Mouse (Mus musculus) heart, embryonic 13.5 days (tissue): Measurements from ENCODE around the gene Acp4. TPM values are rescaled to one million over a fixed set of nuclear protein-coding genes. Genes with fewer than 3 reads are reported as not detected.
"Not testable (repeated sequence)": the region's sequence is repeated elsewhere in the genome, so short reads cannot be mapped to it uniquely, and the experiment has no call there.

Experiments used
- ATAC-seq: fragments of 200-750 bp; cut with Nextera tagmentation; 2 replicates; pipeline ENCODE4 v1.8.0; 2017; ENCODE audit warnings: moderate TSS enrichment; ENCODE audit not compliant: insufficient number of reproducible peaks, low FRiP score, low TSS enrichment; ENCODE audit errors: extremely low read depth
- H3K27ac ChIP-seq: fragments of 300-500 bp; sonication (generic); replicated peaks from 2 replicates; pipeline ENCODE4 v1.5.1; 2015; ENCODE audit warnings: moderate library complexity, mild to moderate bottlenecking, inconsistent platforms
- H3K27me3 ChIP-seq: fragments of 300-500 bp; sonication (generic); replicated peaks from 2 replicates; pipeline ENCODE4 v1.6.1; 2015; ENCODE audit warnings: mild to moderate bottlenecking, inconsistent platforms
- H3K36me3 ChIP-seq: fragments of 300-500 bp; sonication (generic); 2 replicates; pipeline ENCODE4 v1.6.1; 2015; ENCODE audit warnings: mild to moderate bottlenecking, inconsistent platforms
- H3K4me1 ChIP-seq: fragments of 300-500 bp; sonication (generic); 2 replicates; pipeline ENCODE4 v1.6.1; 2015; ENCODE audit warnings: inconsistent platforms
- H3K4me2 ChIP-seq: fragments of 300-500 bp; sonication (generic); 2 replicates; pipeline ENCODE4 v1.6.1; 2015; ENCODE audit warnings: inconsistent platforms, mild to moderate bottlenecking, moderate library complexity
- H3K4me3 ChIP-seq: fragments of 300-500 bp; sonication (generic); 2 replicates; pipeline ENCODE4 v1.5.1; 2015; ENCODE audit warnings: moderate library complexity, mild to moderate bottlenecking, inconsistent platforms
- H3K9ac ChIP-seq: fragments of 300-500 bp; sonication (generic); 2 replicates; pipeline ENCODE4 v1.6.1; 2015; ENCODE audit warnings: inconsistent platforms, mild to moderate bottlenecking, moderate library complexity
- H3K9me3 ChIP-seq: fragments of 300-500 bp; sonication (generic); 2 replicates; pipeline ENCODE4 v1.6.1; 2016; ENCODE audit warnings: inconsistent platforms
- WGBS: fragments of 180-500 bp; shearing (Covaris S2); methylation state at CpG from one replicate; pipeline ENCODE4 v1.1.7; 2015; ENCODE audit warnings: mixed read lengths; 5-methylcytosine and 5-hydroxymethylcytosine counted together
- polyA plus RNA-seq: library from polyadenylated mRNA; unstranded; fragments of >200 nt; fragmentation: Nextera tagmentation; extraction: Ambion mirVana; gene quantifications from 2 replicates; pipeline ENCODE4 v1.2.1, GENCODE M21; 2015

The Acp4 gene
- polyA plus RNA-seq, 1 experiment from 2014 or later: not detected

DNA sequence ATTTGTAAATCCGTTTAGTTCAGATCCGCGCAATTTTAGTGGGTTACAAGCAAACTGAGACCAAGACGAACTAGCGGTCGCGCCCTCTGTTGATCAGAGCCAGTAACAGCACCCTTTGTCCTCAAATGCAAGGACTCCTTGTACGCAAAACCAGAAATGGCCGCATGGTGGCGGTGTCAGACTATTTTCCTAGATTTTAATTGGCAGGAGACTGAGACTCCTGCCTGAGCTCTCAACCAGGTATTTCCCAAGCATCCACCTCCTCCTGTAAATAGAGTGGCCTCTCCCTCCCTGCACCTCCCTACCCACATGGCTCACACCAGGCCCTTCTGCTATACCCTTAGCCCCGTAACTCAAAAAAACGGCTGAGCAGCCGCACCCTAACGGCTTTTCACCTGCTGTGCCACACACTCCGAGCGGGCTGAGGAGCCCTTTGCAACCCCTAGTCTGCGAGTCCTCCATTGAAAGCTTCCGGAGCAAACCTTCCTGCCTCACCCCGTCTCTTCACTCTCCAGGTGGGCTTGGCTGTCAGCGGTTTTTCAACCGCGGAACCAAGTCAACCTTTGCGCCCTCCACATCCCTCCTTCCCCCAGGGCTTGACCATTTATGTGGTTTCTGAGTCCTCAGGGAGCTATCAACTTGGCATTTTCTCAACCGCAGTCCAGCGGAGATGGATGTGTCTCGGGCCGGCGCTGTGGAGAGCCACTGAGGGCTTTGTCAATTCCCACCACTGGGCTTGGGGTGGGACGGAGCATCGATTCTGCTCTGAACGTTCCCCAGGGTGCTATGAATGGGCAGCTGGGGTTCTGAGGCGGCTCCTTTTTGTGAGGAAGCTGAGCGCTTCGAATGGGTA lies 5.8 kb upstream of the Acp4 start:
- Histone ChIP-seq H3K36me3 (no peaks in the 10 kb centered on the region), H3K9me3 (no peaks in the 10 kb centered on the region), H3K4me1 (no peaks in the 10 kb centered on the region), H3K27ac (no peak overlapping the region), H3K9ac (no peak overlapping the region; the same call in 1 of the 2 replicates), H3K4me3 (peak overlapping the region; percentile 13; the same call in 1 of the 2 replicates), H3K27me3 (peaks cover 65% of the 10 kb centered on the region), H3K4me2 (peak overlapping the region; percentile 51)
- no peak for ATAC-seq
- 4% methylated on average over 34 of the region's 34 CpGs for WGBS

GRCm38 (mm10) chr7:44261147-44261546 lies 4.0 kb upstream of the Acp4 start, which contains the start of gene Gm15517:
TSS of gene Gm15517 (plus strand) at chr7:44261447.
- no peak for ATAC-seq
- Histone ChIP-seq H3K27ac (no peak within 1 kb of the TSS), H3K4me2 (no peak within 1 kb of the TSS), H3K9me3 (no peaks in the 10 kb centered on the region), H3K4me3 (no peak within 1 kb of the TSS), H3K9ac (no peak within 1 kb of the TSS), H3K4me1 (no peaks in the 10 kb centered on the region), H3K36me3 (peaks cover 3% of the 10 kb centered on the region; the same call in 1 of the 2 replicates), H3K27me3 (peaks cover 50% of the 10 kb centered on the region)
- WGBS: 51% methylated on average over 5 of the region's 5 CpGs

- no peak overlapping the region for H3K4me2 ChIP-seq
- no peak overlapping the region for H3K4me3 ChIP-seq
- WGBS: 71% methylated on average over 6 of the region's 6 CpGs
- H3K36me3 ChIP-seq: peaks cover 3% of the 10 kb centered on the region; the same call in 1 of the 2 replicates
- no peak overlapping the region for H3K9ac ChIP-seq
- H3K9me3 ChIP-seq: no peaks in the 10 kb centered on the region
- H3K4me1 ChIP-seq: no peaks in the 10 kb centered on the region
- ATAC-seq: no peak
- H3K27ac ChIP-seq: no peak overlapping the region
- H3K27me3 ChIP-seq: peaks cover 45% of the 10 kb centered on the region
Observed at GRCm38 (mm10) chr7:44260410-44260809, 3.2 kb upstream of the Acp4 start.

DNA sequence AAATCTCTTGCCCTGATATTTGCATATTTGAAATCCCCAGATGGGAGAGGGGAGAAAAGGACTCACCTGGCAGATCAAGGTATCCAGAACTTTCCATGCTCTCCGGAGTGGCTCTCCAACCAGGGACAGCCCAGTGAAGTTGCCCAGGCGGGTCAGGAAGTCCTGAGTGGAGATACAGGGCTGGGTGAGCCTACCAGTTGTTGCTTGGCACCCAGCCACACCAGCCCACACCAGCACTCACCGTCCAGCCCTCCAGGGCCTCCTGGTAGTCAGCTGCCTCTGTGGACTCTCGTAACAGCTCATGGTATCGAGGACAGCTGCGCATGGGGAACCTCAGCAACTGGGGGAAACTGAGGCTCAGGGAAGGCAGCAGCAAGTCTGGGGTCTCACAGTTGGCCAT lies 2.2 kb downstream of the Acp4 start:
- 55% methylated on average over 6 of the region's 6 CpGs for WGBS

GRCm38 (mm10) chr7:44253023-44253616 lies 4.1 kb downstream of the Acp4 start:
- 65% methylated on average over 15 of the region's 15 CpGs for WGBS
- peaks cover 21% of the 10 kb centered on the region for H3K4me1 ChIP-seq
- no peaks in the 10 kb centered on the region for H3K27me3 ChIP-seq
- no peak overlapping the region for H3K27ac ChIP-seq
- no peak for ATAC-seq
- H3K4me2 ChIP-seq: no peak overlapping the region
- H3K9ac ChIP-seq: no peak overlapping the region
- H3K36me3 ChIP-seq: peaks cover 60% of the 10 kb centered on the region
- no peak overlapping the region for H3K4me3 ChIP-seq
- no peaks in the 10 kb centered on the region for H3K9me3 ChIP-seq

More for the DNA sequence above, 2.2 kb downstream of the Acp4 start:
- Histone ChIP-seq H3K27ac (no peak overlapping the region), H3K27me3 (no peaks in the 10 kb centered on the region), H3K4me3 (no peak overlapping the region), H3K9ac (no peak overlapping the region), H3K9me3 (no peaks in the 10 kb centered on the region), H3K4me2 (no peak overlapping the region), H3K4me1 (peaks cover 13% of the 10 kb centered on the region), H3K36me3 (peaks cover 42% of the 10 kb centered on the region)
- no peak for ATAC-seq

- H3K27me3 ChIP-seq, H3K4me2 ChIP-seq, H3K9me3 ChIP-seq, H3K4me3 ChIP-seq, H3K27ac ChIP-seq, ATAC-seq: not testable (repeated sequence)
- WGBS: 90% methylated on average over 17 of the region's 17 CpGs
- Histone ChIP-seq H3K4me1 (peaks cover 30% of the 10 kb centered on the region), H3K36me3 (peaks cover 62% of the 10 kb centered on the region), H3K9ac (peak overlapping the region; percentile 10; the same call in 1 of the 2 replicates)
Observed at GRCm38 (mm10) chr7:44250732-44251275, 6.4 kb downstream of the Acp4 start.

- H3K9ac ChIP-seq: no peak overlapping the region
- H3K9me3 ChIP-seq: no peaks in the 10 kb centered on the region
- H3K27ac ChIP-seq: no peak overlapping the region
- no peak overlapping the region for H3K4me3 ChIP-seq
- H3K36me3 ChIP-seq: peaks cover 62% of the 10 kb centered on the region
- WGBS: 89% methylated on average over 4 of the region's 4 CpGs
- H3K4me2 ChIP-seq: no peak overlapping the region
- no peak for ATAC-seq
- H3K4me1 ChIP-seq: peaks cover 26% of the 10 kb centered on the region
- no peaks in the 10 kb centered on the region for H3K27me3 ChIP-seq
Observed at GRCm38 (mm10) chr7:44249248-44249647, 7.9 kb downstream of the Acp4 start.

DNA sequence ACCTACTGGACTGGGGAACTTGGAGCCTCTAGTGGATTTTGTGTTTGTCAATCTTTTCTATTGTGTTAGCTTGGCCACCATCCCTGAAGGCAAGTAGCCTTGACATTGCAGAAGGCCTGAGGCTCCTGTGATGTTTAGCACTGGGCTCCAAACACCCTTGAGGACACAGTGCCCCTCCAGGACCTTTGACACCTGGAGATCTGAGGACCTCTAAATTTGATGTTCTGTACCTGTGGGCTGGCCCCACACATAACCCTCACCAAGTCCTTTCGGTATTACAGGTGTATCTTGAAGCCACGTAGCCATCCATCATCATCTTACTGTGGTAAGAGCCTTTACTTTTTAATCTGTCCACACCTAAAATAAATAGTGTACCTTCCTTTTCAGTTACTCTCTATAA lies 9.2 kb downstream of the Acp4 start:
- Histone ChIP-seq H3K4me3 (peak overlapping the region; percentile 95), H3K36me3 (peaks cover 52% of the 10 kb centered on the region), H3K4me1 (peaks cover 26% of the 10 kb centered on the region), H3K9ac (peak overlapping the region; percentile 96), H3K27ac (no peak overlapping the region), H3K9me3 (no peaks in the 10 kb centered on the region), H3K27me3 (no peaks in the 10 kb centered on the region), H3K4me2 (peak overlapping the region; percentile 94)
- ATAC-seq: no peak
- WGBS: 90% methylated on average over 2 of the region's 2 CpGs

- ATAC-seq: no peak
- H3K4me2 ChIP-seq: peak overlapping the region; percentile 94
- H3K4me1 ChIP-seq: peaks cover 24% of the 10 kb centered on the region
- H3K27me3 ChIP-seq: no peaks in the 10 kb centered on the region
- H3K4me3 ChIP-seq: peak overlapping the region; percentile 95
- peaks cover 42% of the 10 kb centered on the region for H3K36me3 ChIP-seq
- H3K9me3 ChIP-seq: no peaks in the 10 kb centered on the region
- under 1% methylated on average over 23 of the region's 23 CpGs for WGBS
- H3K27ac ChIP-seq: peak overlapping the region; percentile 91
- peak overlapping the region; percentile 96 for H3K9ac ChIP-seq
Observed at GRCm38 (mm10) chr7:44246984-44247470, 10.2 kb downstream of the Acp4 start.

DNA sequence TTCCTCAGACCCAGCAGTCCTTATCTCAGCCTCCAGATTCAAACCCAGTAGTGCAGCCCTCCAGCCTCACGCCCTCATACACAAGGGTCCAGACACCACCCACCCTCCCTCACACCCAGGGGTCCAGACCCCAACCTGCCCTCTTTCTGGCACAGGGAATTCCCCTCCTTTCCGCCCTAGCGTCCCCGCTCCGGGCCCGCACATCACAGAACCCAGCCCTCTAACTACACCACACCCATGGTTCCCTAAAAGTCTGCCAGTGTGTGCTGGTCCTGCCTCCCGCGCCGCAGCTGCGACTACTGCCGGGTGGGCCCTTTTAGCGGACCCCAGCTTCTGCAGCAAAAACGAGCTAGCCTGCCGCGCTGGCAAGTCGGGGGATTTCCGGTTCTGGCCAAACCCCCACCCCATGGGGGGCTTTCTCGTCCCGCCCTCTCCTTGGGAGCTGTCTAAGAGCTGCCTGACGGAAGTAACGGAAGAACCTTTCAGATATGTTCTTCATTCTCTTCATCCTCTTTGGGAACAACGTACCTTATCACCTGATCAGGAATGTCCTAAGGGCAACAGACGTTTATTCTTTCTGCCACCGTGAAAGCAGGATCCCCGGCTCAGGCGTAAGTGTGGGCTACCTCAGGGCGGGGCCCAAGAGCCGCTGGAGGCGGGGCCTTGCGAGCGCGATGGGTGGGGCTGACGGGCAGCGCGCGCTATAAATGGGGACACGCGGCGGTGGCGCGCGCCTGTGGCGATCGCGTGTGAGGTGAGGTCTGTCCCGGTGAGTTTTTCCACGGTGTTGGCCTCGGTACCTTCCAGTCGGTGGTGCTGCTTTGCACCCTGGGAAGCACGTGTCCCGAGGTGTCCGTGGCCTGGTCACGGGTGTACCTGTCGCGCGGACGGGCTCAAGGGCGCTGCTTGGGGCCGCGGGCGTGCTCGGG lies 10.9 kb downstream of the Acp4 start, which contains the start of the genes 1700028J19Rik and 2410002F23Rik:
TSS of gene 1700028J19Rik (minus strand) at position 641 of the 929 bp plus-strand sequence.
TSS of gene 2410002F23Rik (plus strand) at position 668 of the 929 bp plus-strand sequence.
- peak within 1 kb of the TSS; percentile 91 for H3K27ac ChIP-seq
- no peaks in the 10 kb centered on the region for H3K9me3 ChIP-seq
- no peaks in the 10 kb centered on the region for H3K27me3 ChIP-seq
- H3K4me1 ChIP-seq: peaks cover 24% of the 10 kb centered on the region
- under 1% methylated on average over 62 of the region's 62 CpGs for WGBS
- H3K4me2 ChIP-seq: peak within 1 kb of the TSS; percentile 94
- peaks cover 37% of the 10 kb centered on the region for H3K36me3 ChIP-seq
- H3K4me3 ChIP-seq: peak within 1 kb of the TSS; percentile 95
- peak within 1 kb of the TSS; percentile 96 for H3K9ac ChIP-seq
- peak; percentile 74 for ATAC-seq
